Mouse (Mus musculus) lung, embryonic 14.5 days (tissue): ENCODE data around the gene Mymx. TPM values are rescaled to one million over a fixed set of nuclear protein-coding genes. Genes with fewer than 3 reads are reported as not detected.

Source experiments
- ATAC-seq: fragments of 200-750 bp; cut with Nextera tagmentation; 2 replicates; pipeline ENCODE4 v1.8.0; 2017; ENCODE audit warnings: mild to moderate bottlenecking, moderate TSS enrichment, moderate library complexity; ENCODE audit not compliant: insufficient read depth
- DNase-seq: peaks from one replicate; pipeline ENCODE4 v3.0.0-alpha.2; 2015
- H3K27ac ChIP-seq: fragments of 300-500 bp; sonication (generic); 2 replicates; pipeline ENCODE4 v1.5.1; 2014; ENCODE audit warnings: low read depth, mild to moderate bottlenecking, moderate library complexity
- H3K27me3 ChIP-seq: fragments of 300-500 bp; sonication (generic); 2 replicates; pipeline ENCODE4 v1.6.1; 2014; ENCODE audit warnings: low read length, control low read depth; ENCODE audit not compliant: insufficient read depth
- H3K36me3 ChIP-seq: fragments of 300-500 bp; sonication (generic); 2 replicates; pipeline ENCODE4 v1.6.1; 2014; ENCODE audit warnings: control low read depth; ENCODE audit not compliant: insufficient read depth
- H3K4me1 ChIP-seq: fragments of 300-500 bp; sonication (generic); 2 replicates; pipeline ENCODE4 v1.6.1; 2014; ENCODE audit warnings: antibody characterized with exemption, control low read depth; ENCODE audit not compliant: insufficient read depth
- H3K4me2 ChIP-seq: fragments of 300-500 bp; sonication (generic); 2 replicates; pipeline ENCODE4 v1.6.1; 2014; ENCODE audit warnings: mild to moderate bottlenecking
- H3K4me3 ChIP-seq: fragments of 300-500 bp; sonication (generic); 2 replicates; pipeline ENCODE4 v1.5.1; 2014; ENCODE audit warnings: low read depth, low read length
- H3K9ac ChIP-seq: fragments of 300-500 bp; sonication (generic); 2 replicates; pipeline ENCODE4 v1.6.1; 2014
- H3K9me3 ChIP-seq: fragments of 300-500 bp; sonication (generic); 2 replicates; pipeline ENCODE4 v1.6.1; 2016; ENCODE audit warnings: low read depth, low read length, control low read depth
- CTCF ChIP-seq: IDR thresholded peaks from 2 replicates; pipeline ENCODE4 v1.5.1; 2016; ENCODE audit warnings: antibody characterized with exemption, low read depth
- WGBS: fragments of 180-500 bp; shearing (Covaris S2); extraction: QIAGEN DNeasy Blood & Tissue Kit; methylation state at CpG from one replicate; pipeline ENCODE4 v1.1.7; 2014; 5-methylcytosine and 5-hydroxymethylcytosine counted together
- polyA plus RNA-seq: library from polyadenylated mRNA; unstranded; fragments of >200 nt; fragmentation: Nextera tagmentation; extraction: Ambion mirVana; gene quantifications from 2 replicates; pipeline ENCODE4 v1.2.1, GENCODE M21; 2014

Mymx gene
- polyA plus RNA-seq, 1 experiment from 2014 or later, result not detected

DNA sequence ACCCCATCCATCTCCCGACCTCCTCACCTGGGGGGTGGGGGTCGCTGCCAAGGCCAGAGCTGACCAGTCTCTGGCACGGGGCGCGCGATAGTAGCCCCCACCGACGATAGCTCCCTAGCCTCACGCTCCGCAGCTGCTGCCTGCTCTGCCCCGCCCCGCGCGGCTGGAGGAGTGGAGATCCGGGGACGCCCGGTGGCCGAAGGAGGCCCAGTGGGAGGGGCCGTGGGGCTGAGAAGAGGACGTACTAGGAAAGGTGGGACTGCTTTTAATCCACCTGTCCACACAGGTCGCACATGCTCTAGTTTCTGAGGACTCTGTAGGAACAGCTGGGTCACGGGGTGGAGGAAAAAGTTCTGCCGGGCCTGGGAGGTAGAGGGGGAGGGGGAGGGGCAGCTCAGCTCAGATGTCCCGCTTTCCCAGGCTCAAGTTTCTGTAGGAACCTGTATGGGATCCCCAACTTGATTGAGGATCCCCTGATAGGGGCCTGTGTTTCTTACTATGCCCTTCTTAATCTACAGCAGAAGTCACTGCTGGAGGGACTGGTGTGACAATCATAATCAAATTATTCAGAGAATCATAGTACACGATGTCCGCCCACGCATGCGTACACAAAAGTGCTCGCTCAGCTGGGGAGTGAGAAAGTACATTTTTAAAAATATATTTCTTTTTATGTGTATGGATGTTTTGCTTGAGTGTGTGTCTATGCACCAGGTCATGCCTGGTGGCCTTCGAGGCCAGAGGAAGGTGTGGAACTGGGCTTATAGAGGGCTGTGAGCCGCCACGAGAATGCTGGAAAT lies 2.3 kb downstream of the Mymx start, which contains the start of gene Slc29a1:
Gene Slc29a1, minus strand, starts transcription at position 161 of the 797 bp plus-strand sequence.
- TF ChIP-seq CTCF, result no peak
- Histone ChIP-seq H3K27ac (no peak within 1 kb of the TSS), H3K4me2 (peak within 1 kb of the TSS; percentile 68), H3K9me3 (no peaks in the 10 kb centered on the region), H3K27me3 (peaks cover 19% of the 10 kb centered on the region; the same call in 1 of the 2 replicates), H3K36me3 (no peaks in the 10 kb centered on the region), H3K9ac (peak within 1 kb of the TSS; percentile 24), H3K4me3 (peak within 1 kb of the TSS; percentile 28), H3K4me1 (peaks cover 22% of the 10 kb centered on the region)
- ATAC-seq (peak; percentile 35; the same call in 1 of the 2 replicates), DNase-seq (peak; percentile 67)
- WGBS, result 20% methylated on average over 32 of the region's 32 CpGs

DNA sequence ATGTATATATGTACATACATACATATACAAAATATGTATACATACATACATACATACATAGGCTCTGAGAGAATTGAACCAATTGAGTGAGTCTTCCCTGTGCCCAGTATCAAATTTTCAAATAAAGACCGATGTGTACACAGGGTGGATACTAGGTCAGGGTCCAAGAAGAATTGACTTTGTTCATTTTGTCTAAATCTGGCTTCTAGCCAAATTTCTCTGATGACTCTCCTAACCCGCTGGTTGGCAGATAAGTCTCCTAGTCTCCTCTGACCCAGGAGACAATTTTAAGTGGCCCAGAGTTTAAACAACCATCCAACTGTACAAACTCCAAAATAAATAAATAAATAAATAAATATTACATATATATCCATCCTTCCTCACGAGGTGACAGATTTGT lies 3.0 kb downstream of the Mymx start:
- no peak for TF ChIP-seq CTCF
- no peak overlapping the region; the same call in 1 of the 2 replicates for H3K4me3 ChIP-seq
- no peaks in the 10 kb centered on the region for H3K9me3 ChIP-seq
- H3K9ac ChIP-seq, result peak overlapping the region; percentile 24; the same call in 1 of the 2 replicates
- H3K27me3 ChIP-seq, result peaks cover 19% of the 10 kb centered on the region; the same call in 1 of the 2 replicates
- no peak overlapping the region for H3K27ac ChIP-seq
- DNase-seq (peak; percentile 39), ATAC-seq (no peak)
- 30% methylated on average over 3 of the region's 3 CpGs for WGBS
- no peaks in the 10 kb centered on the region for H3K36me3 ChIP-seq
- peak overlapping the region; percentile 68 for H3K4me2 ChIP-seq
- peaks cover 28% of the 10 kb centered on the region for H3K4me1 ChIP-seq

DNA sequence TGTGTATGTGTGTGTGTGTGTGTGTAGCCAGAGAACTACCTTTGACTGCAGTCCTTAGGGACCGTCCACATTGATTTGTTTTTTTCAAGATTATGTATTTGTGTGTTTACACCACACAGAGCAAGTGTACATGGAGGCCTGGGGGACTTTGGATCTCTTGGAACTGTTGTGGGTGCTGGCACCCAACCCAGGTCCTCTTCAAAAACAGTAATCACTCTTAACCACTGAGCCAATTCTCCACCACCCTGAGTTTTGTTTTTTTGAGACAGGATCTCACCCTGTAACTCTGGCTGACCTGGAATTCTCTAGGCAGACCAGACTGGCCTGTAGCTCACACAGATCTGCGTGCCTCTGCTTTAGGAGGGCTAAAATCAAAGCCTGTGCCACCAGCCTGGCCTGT lies 3.5 kb downstream of the Mymx start:
- Histone ChIP-seq H3K4me1 (peaks cover 31% of the 10 kb centered on the region), H3K4me2 (no peak overlapping the region), H3K4me3 (no peak overlapping the region), H3K9ac (no peak overlapping the region), H3K9me3 (no peaks in the 10 kb centered on the region), H3K27ac (no peak overlapping the region), H3K27me3 (peaks cover 19% of the 10 kb centered on the region; the same call in 1 of the 2 replicates), H3K36me3 (no peaks in the 10 kb centered on the region)
- no peak for TF ChIP-seq CTCF
- ATAC-seq, result no peak
- WGBS, result 79% methylated on average over 2 of the region's 2 CpGs
- DNase-seq, result no peak

DNA sequence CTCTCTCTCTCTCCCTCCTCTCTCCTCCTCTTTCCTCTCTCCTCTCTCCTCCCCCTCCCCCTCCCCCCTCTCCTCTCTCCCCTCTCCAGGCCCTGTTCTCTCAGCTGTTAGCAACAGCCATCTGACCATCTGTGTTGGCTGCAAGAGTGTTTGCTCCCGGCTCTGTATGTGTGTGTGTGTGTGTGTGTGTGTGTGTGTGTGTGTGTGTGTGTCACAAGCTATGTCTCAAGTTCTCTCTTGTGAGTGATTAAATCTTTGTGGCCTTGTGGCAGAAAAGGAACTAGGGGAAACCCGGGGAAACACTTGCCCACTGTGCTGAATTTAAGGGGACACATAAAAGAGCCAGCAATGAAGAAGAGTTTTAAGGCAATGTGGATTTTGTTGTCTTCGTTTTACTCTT lies 4.1 kb downstream of the Mymx start:
- ATAC-seq (no peak), DNase-seq (peak; percentile 57)
- Histone ChIP-seq H3K9me3 (no peaks in the 10 kb centered on the region), H3K27ac (no peak overlapping the region), H3K4me3 (no peak overlapping the region), H3K27me3 (peaks cover 19% of the 10 kb centered on the region; the same call in 1 of the 2 replicates), H3K36me3 (no peaks in the 10 kb centered on the region), H3K9ac (no peak overlapping the region), H3K4me1 (peaks cover 36% of the 10 kb centered on the region), H3K4me2 (no peak overlapping the region)
- TF ChIP-seq CTCF, result no peak
- WGBS, result 17% methylated on average over 3 of the region's 3 CpGs

DNA sequence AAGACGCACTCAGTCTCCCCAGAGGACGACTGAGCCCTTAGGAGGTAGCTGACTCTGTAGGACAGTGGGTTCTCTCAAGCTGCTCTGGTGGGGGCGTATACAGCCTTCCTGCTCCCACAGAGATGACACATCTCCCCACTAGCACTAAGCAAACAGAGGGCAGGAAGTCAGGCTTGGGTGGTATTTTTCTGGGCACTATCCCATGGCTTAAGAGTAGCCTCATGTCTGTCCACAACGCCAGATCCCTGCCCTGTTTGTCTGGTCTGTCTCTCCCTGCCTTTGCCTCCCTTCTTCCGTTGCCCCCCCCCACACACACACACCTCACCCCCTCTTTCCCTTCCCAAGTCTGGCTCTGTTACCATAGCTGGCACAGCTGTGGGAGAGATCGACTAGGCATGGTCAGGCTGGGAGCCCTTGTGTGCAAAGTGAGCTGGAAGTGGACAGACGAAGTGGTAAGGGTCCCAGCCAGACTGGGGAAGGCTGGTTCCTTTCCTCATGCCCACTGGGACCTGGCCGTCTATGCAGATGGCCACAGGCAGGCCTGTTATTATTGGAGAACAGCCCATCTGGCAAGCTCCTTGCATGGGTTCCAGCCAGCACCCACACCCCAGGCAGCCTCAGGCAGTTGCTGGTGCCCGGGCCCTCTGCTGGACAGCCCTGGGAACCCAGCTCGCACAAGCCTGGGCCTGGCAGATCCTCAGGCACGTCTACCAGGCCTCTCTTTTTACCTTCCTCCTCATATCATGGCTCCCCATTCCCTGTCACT lies 5.1 kb downstream of the Mymx start:
- DNase-seq, result peak; percentile 77
- no peak overlapping the region for H3K27ac ChIP-seq

DNA sequence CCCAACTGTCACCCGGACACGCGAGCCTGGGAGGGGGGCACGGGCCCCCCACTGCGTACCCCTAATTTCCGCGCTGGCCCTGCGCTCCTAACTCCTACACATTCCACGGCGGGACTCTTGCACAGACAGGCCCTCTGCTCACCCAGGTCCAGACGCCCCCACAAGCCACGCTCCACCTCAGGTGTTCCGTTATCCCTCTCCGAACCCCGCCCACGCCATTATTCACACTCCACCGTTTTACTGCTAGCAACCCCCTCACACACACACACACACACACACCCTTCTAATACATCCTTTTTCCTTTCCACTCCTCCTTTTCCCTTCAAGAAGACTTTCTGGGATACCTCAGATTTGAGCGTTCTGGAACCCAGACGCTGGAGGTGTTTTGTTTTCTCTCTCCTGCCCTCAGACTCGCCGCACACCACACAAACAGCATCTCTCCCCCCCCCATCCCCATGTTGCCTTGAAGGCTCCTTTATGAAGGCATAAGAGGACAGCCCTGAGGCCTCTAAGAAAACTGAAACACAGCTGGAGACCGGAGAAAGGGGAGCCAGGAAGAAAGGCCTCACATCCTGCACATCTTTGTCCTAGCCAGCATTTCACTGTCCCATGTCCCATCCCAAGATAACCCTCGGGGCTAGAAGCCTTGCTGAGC lies 6.0 kb downstream of the Mymx start:
- no peak for TF ChIP-seq CTCF

More for the DNA sequence above, 5.1 kb downstream of the Mymx start:
- Histone ChIP-seq H3K27me3 (peaks cover 13% of the 10 kb centered on the region; the same call in 1 of the 2 replicates), H3K9ac (no peak overlapping the region), H3K4me1 (peaks cover 44% of the 10 kb centered on the region), H3K36me3 (no peaks in the 10 kb centered on the region), H3K9me3 (no peaks in the 10 kb centered on the region), H3K4me2 (no peak overlapping the region), H3K4me3 (no peak overlapping the region)
- WGBS, result 31% methylated on average over 11 of the region's 11 CpGs
- peak; percentile 52 for ATAC-seq
- TF ChIP-seq CTCF, result peak; percentile 84

More for the DNA sequence above, 6.0 kb downstream of the Mymx start:
- no peaks in the 10 kb centered on the region for H3K9me3 ChIP-seq
- peaks cover 42% of the 10 kb centered on the region for H3K4me1 ChIP-seq
- 10% methylated on average over 23 of the region's 23 CpGs for WGBS
- ATAC-seq (no peak), DNase-seq (no peak)
- H3K4me3 ChIP-seq, result peak overlapping the region; percentile 63
- no peak overlapping the region; the same call in 1 of the 2 replicates for H3K27ac ChIP-seq
- peak overlapping the region; percentile 100 for H3K4me2 ChIP-seq
- H3K27me3 ChIP-seq, result peaks cover 3% of the 10 kb centered on the region; the same call in 1 of the 2 replicates
- no peaks in the 10 kb centered on the region for H3K36me3 ChIP-seq
- peak overlapping the region; percentile 70 for H3K9ac ChIP-seq
